Mouse (Mus musculus): ENCODE measurements around the gene Ttl. TPM values are rescaled to one million over a fixed set of nuclear protein-coding genes. Genes with fewer than 3 reads are reported as not detected.

Gene Ttl
- polyA plus RNA-seq, 1 experiment from 2014 or later: 7.9 TPM

DNA sequence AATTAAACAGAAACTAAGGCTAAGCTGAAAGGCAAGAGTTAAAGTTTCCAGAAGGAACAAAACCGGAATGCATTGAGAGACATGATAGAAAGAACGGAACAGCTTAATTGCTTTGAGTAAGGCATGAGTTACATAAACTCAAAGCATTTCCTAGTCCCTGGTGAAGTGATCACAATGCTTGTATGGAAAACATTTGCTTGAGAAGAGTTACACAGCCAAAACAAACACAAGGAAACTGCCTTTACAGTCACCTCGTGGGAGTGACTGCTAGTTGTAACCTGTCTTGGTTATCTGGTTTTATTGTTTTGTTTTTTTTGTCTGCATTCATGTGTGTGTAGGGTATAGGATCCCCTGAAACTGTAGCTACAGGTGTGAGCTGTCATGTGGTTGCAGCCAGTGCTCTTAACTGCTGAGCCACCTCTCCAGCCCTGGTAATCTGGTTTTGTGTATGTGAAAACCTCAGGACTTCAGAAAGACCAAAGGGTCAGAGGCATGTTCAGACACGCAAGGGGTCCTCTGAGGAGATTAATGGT, 13.2 kb upstream of the Ttl start:
- H3K27me3 ChIP-seq (replicated peaks): 0 out of 2 replicates have a peak, but pooled peaks cover 3% of the 10 kb centered on the region
- peaks cover 11% of the 10 kb centered on the region for H3K9me3 ChIP-seq (replicated peaks)
- H3K36me3 ChIP-seq: no peaks in the 10 kb centered on the region
- no peak overlapping the region for H3K4me3 ChIP-seq
- H3K27ac ChIP-seq (ENCODE audit: poor library complexity, severe bottlenecking): no peak overlapping the region
- no peaks in the 10 kb centered on the region for H3K4me1 ChIP-seq (replicated peaks)
- H3K4me2 ChIP-seq: no peak overlapping the region
- 66% methylated on average over 4 of the region's 4 CpGs for WGBS
- H3K9ac ChIP-seq: no peak overlapping the region
- no peak for ATAC-seq (ENCODE audit: insufficient number of reproducible peaks, low FRiP score)

DNA sequence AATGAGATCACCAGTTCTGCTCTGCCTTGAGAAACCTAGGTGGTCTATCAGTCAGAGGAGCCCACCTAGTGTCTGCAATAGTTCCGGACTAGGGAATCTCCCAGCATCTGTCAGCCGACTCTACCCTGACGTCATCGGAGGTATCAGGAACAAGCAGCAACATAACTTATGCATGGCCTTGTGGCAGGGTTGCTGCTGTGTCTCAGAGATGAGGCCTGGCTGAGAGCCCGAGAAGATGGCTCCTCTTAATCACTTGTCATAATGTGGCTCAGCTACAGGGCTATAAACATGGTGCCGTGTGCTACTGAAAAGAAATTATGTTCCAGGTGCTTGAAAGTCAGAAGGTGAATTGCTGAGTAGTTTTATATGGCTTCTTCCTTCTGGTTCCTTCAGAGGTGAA, 10.0 kb upstream of the Ttl start:
- no peak for ATAC-seq (ENCODE audit: insufficient number of reproducible peaks, low FRiP score)
- 82% methylated on average over 6 of the region's 6 CpGs for WGBS
- H3K4me3 ChIP-seq: no peak overlapping the region

DNA sequence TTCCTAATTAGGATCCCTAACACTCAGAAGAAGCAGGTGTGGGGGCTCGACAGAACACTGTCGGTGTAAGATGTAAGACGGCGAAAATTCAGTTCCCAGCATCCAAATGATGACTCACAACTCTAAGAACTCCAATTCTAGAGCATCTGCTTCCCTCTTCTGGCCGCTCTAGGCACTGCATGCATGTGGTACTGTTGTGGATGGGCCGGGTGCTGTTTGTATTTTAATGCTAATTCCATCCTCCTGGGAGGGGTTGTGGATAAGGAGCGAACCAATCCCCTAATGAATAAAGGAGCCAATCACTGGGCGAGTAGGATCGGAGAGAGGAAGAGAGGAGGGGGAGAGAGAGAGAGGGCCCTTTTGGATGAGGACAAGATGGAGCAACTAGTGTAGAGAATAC, 9.1 kb upstream of the Ttl start:
- Histone ChIP-seq H3K4me3 (no peak overlapping the region), H3K27ac (ENCODE audit: poor library complexity, severe bottlenecking) (no peak overlapping the region), H3K4me1 (replicated peaks) (no peaks in the 10 kb centered on the region), H3K36me3 (no peaks in the 10 kb centered on the region), H3K9me3 (replicated peaks) (peaks cover 18% of the 10 kb centered on the region), H3K9ac (no peak overlapping the region), H3K4me2 (no peak overlapping the region), H3K27me3 (replicated peaks) (no peaks in the 10 kb centered on the region)
- WGBS: 45% methylated on average over 9 of the region's 9 CpGs
- no peak for ATAC-seq (ENCODE audit: insufficient number of reproducible peaks, low FRiP score)

More for the DNA sequence above, 10.0 kb upstream of the Ttl start:
- Histone ChIP-seq H3K4me2 (no peak overlapping the region), H3K36me3 (no peaks in the 10 kb centered on the region), H3K4me1 (replicated peaks) (no peaks in the 10 kb centered on the region), H3K9ac (no peak overlapping the region), H3K27ac (ENCODE audit: poor library complexity, severe bottlenecking) (no peak overlapping the region), H3K9me3 (replicated peaks) (peaks cover 18% of the 10 kb centered on the region), H3K27me3 (replicated peaks) (no peaks in the 10 kb centered on the region)

GRCm38 (mm10) chr2:129057256-129057655, 8.5 kb upstream of the Ttl start:
- WGBS: 91% methylated on average over 8 of the region's 8 CpGs

DNA sequence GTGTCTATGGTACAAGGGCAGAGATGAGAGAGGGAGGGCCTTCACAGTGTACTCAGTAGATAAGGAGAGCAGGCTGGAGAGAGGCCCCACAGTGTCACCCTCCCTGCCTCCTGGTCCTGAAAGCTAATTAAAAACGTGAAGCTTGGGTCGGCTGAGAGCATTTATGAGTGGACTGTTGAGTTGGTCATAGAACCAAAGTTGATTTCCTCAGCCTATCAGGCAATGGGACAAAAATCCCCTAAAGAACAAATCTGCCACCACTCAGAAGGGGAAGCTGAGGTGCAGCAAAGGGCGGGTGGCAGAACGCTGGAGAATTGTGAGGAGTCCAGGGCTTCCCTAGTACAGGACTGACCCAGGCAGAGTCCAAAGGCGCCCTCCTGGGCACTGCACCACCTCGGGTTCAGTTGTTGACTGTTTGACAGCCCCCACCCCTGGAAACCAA, 7.8 kb upstream of the Ttl start:
- ATAC-seq (ENCODE audit: insufficient number of reproducible peaks, low FRiP score): no peak
- Histone ChIP-seq H3K9me3 (replicated peaks) (peaks cover 18% of the 10 kb centered on the region), H3K4me2 (no peak overlapping the region), H3K36me3 (no peaks in the 10 kb centered on the region), H3K27ac (ENCODE audit: poor library complexity, severe bottlenecking) (no peak overlapping the region), H3K27me3 (replicated peaks) (no peaks in the 10 kb centered on the region), H3K4me1 (replicated peaks) (no peaks in the 10 kb centered on the region), H3K4me3 (no peak overlapping the region), H3K9ac (no peak overlapping the region)
- WGBS: 67% methylated on average over 6 of the region's 6 CpGs

More at GRCm38 (mm10) chr2:129057256-129057655, 8.5 kb upstream of the Ttl start:
- no peak overlapping the region for H3K9ac ChIP-seq
- no peak overlapping the region for H3K4me2 ChIP-seq
- H3K27ac ChIP-seq (ENCODE audit: poor library complexity, severe bottlenecking): no peak overlapping the region
- no peaks in the 10 kb centered on the region for H3K27me3 ChIP-seq (replicated peaks)
- H3K4me1 ChIP-seq (replicated peaks): no peaks in the 10 kb centered on the region
- no peak overlapping the region for H3K4me3 ChIP-seq
- peaks cover 18% of the 10 kb centered on the region for H3K9me3 ChIP-seq (replicated peaks)
- H3K36me3 ChIP-seq: no peaks in the 10 kb centered on the region
- ATAC-seq (ENCODE audit: insufficient number of reproducible peaks, low FRiP score): no peak

GRCm38 (mm10) chr2:129061456-129062059, 4.2 kb upstream of the Ttl start:
- 71% methylated on average over 10 of the region's 10 CpGs for WGBS
- peaks cover 4% of the 10 kb centered on the region; the same call in 1 of the 2 replicates for H3K4me1 ChIP-seq (replicated peaks)
- peaks cover 13% of the 10 kb centered on the region for H3K9me3 ChIP-seq (replicated peaks)

DNA sequence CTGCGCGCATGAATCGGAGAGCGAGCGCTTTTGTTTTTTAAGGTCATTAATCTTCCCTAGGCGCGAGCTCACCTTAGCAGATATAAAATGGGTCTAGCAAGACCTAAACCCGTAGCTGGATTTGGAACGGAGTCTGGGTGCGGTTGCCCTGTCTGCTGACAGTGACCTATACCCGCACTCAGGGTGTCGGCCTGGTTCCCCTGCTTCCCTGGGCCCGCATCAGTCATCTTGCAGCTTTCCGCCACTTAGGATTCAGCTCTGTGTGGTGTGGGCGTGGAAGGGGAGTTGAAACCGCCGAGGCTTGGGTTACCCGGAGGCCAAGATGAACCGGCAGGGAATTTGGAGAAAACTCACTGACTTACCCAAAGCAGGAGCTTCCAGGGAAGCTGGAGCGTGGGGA, 584 bp downstream of the Ttl start:
- H3K27ac ChIP-seq (ENCODE audit: poor library complexity, severe bottlenecking): peak overlapping the region; percentile 29; the same call in 1 of the 2 replicates
- H3K27me3 ChIP-seq (replicated peaks): no peaks in the 10 kb centered on the region
- peak overlapping the region; percentile 79 for H3K4me3 ChIP-seq
- peaks cover 17% of the 10 kb centered on the region for H3K36me3 ChIP-seq
- under 1% methylated on average over 20 of the region's 20 CpGs for WGBS
- H3K9me3 ChIP-seq (replicated peaks): 0 out of 2 replicates have a peak, but pooled peaks cover 3% of the 10 kb centered on the region
- peak; percentile 69; the same call in 1 of the 2 replicates for ATAC-seq (ENCODE audit: insufficient number of reproducible peaks, low FRiP score)
- peak overlapping the region; percentile 81 for H3K9ac ChIP-seq
- H3K4me2 ChIP-seq: peak overlapping the region; percentile 82
- peaks cover 11% of the 10 kb centered on the region; the same call in 1 of the 2 replicates for H3K4me1 ChIP-seq (replicated peaks)

More at GRCm38 (mm10) chr2:129061456-129062059, 4.2 kb upstream of the Ttl start:
- H3K36me3 ChIP-seq: no peaks in the 10 kb centered on the region
- no peak overlapping the region for H3K4me2 ChIP-seq
- no peak overlapping the region for H3K27ac ChIP-seq (ENCODE audit: poor library complexity, severe bottlenecking)
- H3K9ac ChIP-seq: no peak overlapping the region
- no peak for ATAC-seq (ENCODE audit: insufficient number of reproducible peaks, low FRiP score)
- no peaks in the 10 kb centered on the region for H3K27me3 ChIP-seq (replicated peaks)
- no peak overlapping the region for H3K4me3 ChIP-seq

- WGBS: 81% methylated on average over 3 of the region's 3 CpGs
- Histone ChIP-seq H3K4me1 (replicated peaks) (peaks cover 9% of the 10 kb centered on the region; the same call in 1 of the 2 replicates), H3K9ac (no peak overlapping the region), H3K4me3 (no peak overlapping the region), H3K9me3 (replicated peaks) (0 out of 2 replicates have a peak, but pooled peaks cover 3% of the 10 kb centered on the region), H3K4me2 (no peak overlapping the region), H3K27me3 (replicated peaks) (no peaks in the 10 kb centered on the region), H3K36me3 (peaks cover 17% of the 10 kb centered on the region), H3K27ac (ENCODE audit: poor library complexity, severe bottlenecking) (no peak overlapping the region)
- ATAC-seq (ENCODE audit: insufficient number of reproducible peaks, low FRiP score): no peak
Observed at GRCm38 (mm10) chr2:129070296-129070695, 4.6 kb downstream of the Ttl start.

DNA sequence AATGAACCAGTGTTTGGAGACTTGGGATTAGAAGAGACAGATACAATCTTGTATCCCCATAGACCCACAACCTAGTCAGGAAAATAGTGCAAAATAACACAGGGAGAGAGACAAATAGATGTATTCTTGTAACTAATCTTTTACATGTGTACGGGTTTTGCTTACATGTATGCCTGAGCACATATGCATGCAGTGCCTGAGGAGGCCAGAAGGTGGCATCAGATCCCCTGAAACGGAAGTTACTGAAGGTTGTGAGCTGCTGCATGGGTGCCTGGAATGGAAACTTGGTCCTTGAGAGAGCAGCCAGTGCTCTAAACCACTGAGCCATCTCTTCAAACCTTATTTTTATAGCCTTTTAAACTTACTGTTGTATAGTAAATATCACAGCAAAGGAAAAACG, 12.6 kb downstream of the Ttl start:
- ATAC-seq (ENCODE audit: insufficient number of reproducible peaks, low FRiP score): no peak
- H3K4me3 ChIP-seq: no peak overlapping the region
- H3K36me3 ChIP-seq: peaks cover 27% of the 10 kb centered on the region
- H3K4me1 ChIP-seq (replicated peaks): 0 out of 2 replicates have a peak, but pooled peaks cover 3% of the 10 kb centered on the region
- H3K27ac ChIP-seq (ENCODE audit: poor library complexity, severe bottlenecking): no peak overlapping the region
- no peaks in the 10 kb centered on the region for H3K27me3 ChIP-seq (replicated peaks)
- H3K9me3 ChIP-seq (replicated peaks): no peaks in the 10 kb centered on the region
- no peak overlapping the region for H3K9ac ChIP-seq
- no peak overlapping the region for H3K4me2 ChIP-seq
- 79% methylated on average over 3 of the region's 3 CpGs for WGBS

DNA sequence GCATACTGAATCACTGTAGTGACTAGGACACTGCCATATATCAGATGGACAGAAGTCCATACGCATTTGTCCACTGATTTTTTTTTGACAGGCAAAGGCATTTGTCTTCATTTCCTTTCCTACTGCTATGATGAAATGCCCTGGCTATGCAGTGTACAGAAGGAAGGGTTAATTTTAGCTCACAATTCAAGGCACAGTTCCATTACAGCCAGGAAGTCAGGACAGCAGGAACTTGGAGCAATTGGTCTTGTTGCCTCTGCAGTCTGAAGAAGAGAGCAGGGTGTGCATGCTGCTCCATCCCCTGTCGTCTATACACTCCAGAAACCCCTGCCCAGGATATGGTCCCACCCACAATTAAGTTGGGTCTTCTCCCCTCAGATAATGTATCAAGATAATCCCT, 13.5 kb downstream of the Ttl start:
- Histone ChIP-seq H3K36me3 (peaks cover 32% of the 10 kb centered on the region), H3K27ac (ENCODE audit: poor library complexity, severe bottlenecking) (no peak overlapping the region)

DNA sequence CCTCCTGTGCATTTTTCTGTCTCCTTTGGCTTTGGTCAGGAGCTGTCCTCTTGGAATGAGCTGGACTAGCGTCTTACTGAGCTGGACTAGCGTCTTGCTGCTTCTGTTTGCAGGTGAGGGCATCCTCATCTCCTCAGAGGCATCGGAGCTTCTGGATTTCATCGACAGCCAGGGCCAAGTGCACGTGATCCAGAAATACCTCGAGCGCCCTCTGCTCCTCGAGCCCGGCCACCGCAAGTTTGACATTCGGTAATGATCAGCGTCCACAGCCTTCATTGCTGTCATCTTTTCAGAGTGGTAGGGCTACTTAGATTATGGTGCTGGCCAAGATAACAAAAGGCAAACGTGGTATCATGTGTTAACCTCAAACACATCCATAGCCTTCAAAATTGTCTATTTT, 15.4 kb downstream of the Ttl start:
- Histone ChIP-seq H3K4me3 (no peak overlapping the region), H3K36me3 (peaks cover 42% of the 10 kb centered on the region), H3K4me2 (no peak overlapping the region), H3K27ac (ENCODE audit: poor library complexity, severe bottlenecking) (no peak overlapping the region), H3K9ac (no peak overlapping the region), H3K4me1 (replicated peaks) (0 out of 2 replicates have a peak, but pooled peaks cover 3% of the 10 kb centered on the region), H3K9me3 (replicated peaks) (peaks cover 3% of the 10 kb centered on the region), H3K27me3 (replicated peaks) (no peaks in the 10 kb centered on the region)
- ATAC-seq (ENCODE audit: insufficient number of reproducible peaks, low FRiP score): no peak
- WGBS: 57% methylated on average over 13 of the region's 13 CpGs

More for the DNA sequence above, 13.5 kb downstream of the Ttl start:
- Histone ChIP-seq H3K9me3 (replicated peaks) (no peaks in the 10 kb centered on the region), H3K4me3 (no peak overlapping the region), H3K9ac (no peak overlapping the region), H3K4me2 (no peak overlapping the region), H3K27me3 (replicated peaks) (no peaks in the 10 kb centered on the region), H3K4me1 (replicated peaks) (0 out of 2 replicates have a peak, but pooled peaks cover 3% of the 10 kb centered on the region)
- 62% methylated on average over 2 of the region's 2 CpGs for WGBS
- no peak for ATAC-seq (ENCODE audit: insufficient number of reproducible peaks, low FRiP score)
